Mouse (Mus musculus) small intestine, adult 2 months (tissue): ENCODE data around the gene Hdc. TPM values are rescaled to one million over a fixed set of nuclear protein-coding genes. Genes with fewer than 3 reads are reported as not detected.

Source experiments
- H3K27ac ChIP-seq: fragments of 200-500 bp; 2 replicates; pipeline ENCODE4 v1.5.1; 2012; ENCODE audit warnings: low read depth, low read length, control low read depth, inconsistent platforms; ENCODE audit not compliant: insufficient read depth
- H3K27me3 ChIP-seq: fragments of 200-500 bp; 2 replicates; pipeline ENCODE4 v1.6.1; 2012; ENCODE audit warnings: mild to moderate bottlenecking, moderate library complexity, low read length, inconsistent platforms; ENCODE audit not compliant: control insufficient read depth, insufficient read depth
- H3K36me3 ChIP-seq: fragments of 200-500 bp; 2 replicates; pipeline ENCODE4 v1.6.1; 2012; ENCODE audit warnings: mild to moderate bottlenecking, low read length, control low read depth, inconsistent platforms; ENCODE audit not compliant: control insufficient read depth, insufficient read depth
- H3K4me1 ChIP-seq: fragments of 200-500 bp; 2 replicates; pipeline ENCODE4 v1.6.1; 2012; ENCODE audit warnings: low read length, inconsistent platforms, mixed read lengths; ENCODE audit not compliant: control insufficient read depth, insufficient read depth, insufficient read length
- H3K4me3 ChIP-seq: fragments of 200-500 bp; 2 replicates; pipeline ENCODE4 v1.5.1; 2012; ENCODE audit warnings: low read depth, mild to moderate bottlenecking, control low read depth, inconsistent platforms, low read length, moderate library complexity
- CTCF ChIP-seq: fragments of 200-500 bp; IDR thresholded peaks from 2 replicates; pipeline ENCODE4 v1.5.1; 2012; ENCODE audit warnings: low read depth, mild to moderate bottlenecking, control low read depth, inconsistent platforms, low read length, moderate library complexity, mixed read lengths; ENCODE audit not compliant: insufficient replicate concordance, insufficient read length; ENCODE audit errors: extremely low read depth
- POLR2A ChIP-seq: fragments of 200-500 bp; IDR thresholded peaks from 2 replicates; pipeline ENCODE4 v1.6.1; 2012; ENCODE audit warnings: low read depth, mild to moderate bottlenecking, control low read depth, inconsistent platforms, low read length, moderate library complexity
- WGBS: fragments of 180-500 bp; shearing (Covaris S2); methylation state at CpG from one replicate; pipeline ENCODE4 v1.1.7; 2018; 5-methylcytosine and 5-hydroxymethylcytosine counted together
- polyA plus RNA-seq: library from polyadenylated mRNA; depleted of rRNA; stranded (reverse); fragments of >200 nt; gene quantifications from 2 replicates; pipeline ENCODE4 v1.2.3, GENCODE M21; 2012

Gene Hdc
- polyA plus RNA-seq, 1 experiment: 1.2 TPM

DNA sequence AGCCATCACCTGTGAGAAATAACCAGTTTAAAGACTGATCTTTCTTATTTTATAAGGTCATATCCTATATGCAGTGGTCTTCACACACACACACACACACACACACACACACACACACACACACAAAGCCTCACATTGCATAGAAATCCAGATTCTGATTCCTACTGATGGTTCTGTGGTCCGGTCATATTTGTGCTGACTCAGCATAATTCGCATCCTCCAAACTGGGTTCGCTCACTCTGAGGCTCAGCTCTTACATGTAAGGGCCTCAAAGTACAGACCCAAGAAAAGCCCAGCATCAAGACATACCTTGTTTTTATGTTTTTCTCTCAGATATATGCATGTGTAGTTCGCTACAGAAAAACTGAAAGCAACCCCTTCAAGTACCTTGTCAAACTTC lies 27.8 kb downstream of the Hdc start:
- TF ChIP-seq CTCF (no peak), POLR2A (no peak)
- Histone ChIP-seq H3K27me3 (no peaks in the 10 kb centered on the region), H3K36me3 (peaks cover 16% of the 10 kb centered on the region), H3K4me1 (no peaks in the 10 kb centered on the region), H3K27ac (no peak overlapping the region), H3K4me3 (no peak overlapping the region)
- 88% methylated on average over 4 of the region's 4 CpGs for WGBS

DNA sequence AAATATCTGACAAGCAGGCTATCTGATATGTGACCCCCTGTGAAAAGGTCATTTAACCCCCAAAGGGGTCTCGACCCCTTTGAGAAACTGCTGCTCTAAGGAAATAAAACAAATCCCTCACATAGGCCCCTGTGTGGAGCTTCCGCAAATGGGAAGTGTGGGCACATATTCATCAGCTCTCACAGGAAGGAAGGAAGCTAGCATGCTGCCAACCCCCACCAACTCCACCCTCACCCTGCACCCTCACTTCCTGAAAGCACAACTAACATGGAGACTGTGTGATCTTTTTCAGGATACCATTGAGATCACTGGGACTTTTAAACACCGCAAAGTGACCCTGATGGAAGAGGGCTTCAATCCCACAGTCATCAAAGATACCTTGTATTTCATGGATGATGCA lies 31.6 kb downstream of the Hdc start:
- TF ChIP-seq CTCF (no peak), POLR2A (no peak)
- Histone ChIP-seq H3K27me3 (no peaks in the 10 kb centered on the region), H3K36me3 (peaks cover 32% of the 10 kb centered on the region), H3K27ac (no peak overlapping the region), H3K4me1 (no peaks in the 10 kb centered on the region), H3K4me3 (no peak overlapping the region)
- 83% methylated on average over 3 of the region's 3 CpGs for WGBS

DNA sequence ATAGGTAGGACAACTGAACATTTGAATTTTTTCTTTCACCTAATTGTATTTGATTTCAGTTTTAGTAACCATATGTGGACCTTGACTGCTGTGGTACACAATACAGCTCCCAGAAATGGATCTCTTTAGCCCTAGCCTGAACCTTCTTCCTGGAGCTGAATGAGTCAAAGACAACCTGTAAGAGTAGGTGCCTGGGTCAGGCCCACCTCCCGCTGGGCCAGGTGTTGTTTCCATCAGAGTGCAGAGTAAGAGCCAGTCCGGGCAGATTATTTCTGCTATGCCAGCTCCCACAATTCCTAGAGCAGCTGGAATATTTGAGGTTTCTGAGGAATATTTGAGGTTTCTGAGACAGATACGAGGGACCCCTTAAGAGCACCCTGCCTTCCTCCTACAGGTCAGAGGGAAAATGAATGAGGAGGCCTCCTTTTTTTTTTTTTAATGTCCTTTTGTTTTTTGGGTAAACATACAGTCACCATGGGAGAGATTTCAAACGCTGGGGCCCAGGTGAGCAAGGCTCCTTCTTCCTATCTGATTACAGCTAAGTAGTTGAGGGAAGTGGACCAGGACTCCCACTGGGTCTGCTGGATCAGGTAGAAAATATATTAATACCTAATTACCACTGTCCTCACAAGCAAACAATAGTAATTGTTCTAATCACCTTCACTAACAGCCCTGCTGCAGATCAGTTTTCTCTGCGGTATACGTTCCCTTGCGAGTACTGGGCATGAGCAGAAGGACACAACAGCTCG lies 34.3 kb downstream of the Hdc start:
- Histone ChIP-seq H3K36me3 (peaks cover 36% of the 10 kb centered on the region), H3K27ac (no peak overlapping the region), H3K4me1 (no peaks in the 10 kb centered on the region), H3K4me3 (no peak overlapping the region), H3K27me3 (no peaks in the 10 kb centered on the region)
- TF ChIP-seq POLR2A (no peak), CTCF (no peak)
- 82% methylated on average over 8 of the region's 8 CpGs for WGBS

DNA sequence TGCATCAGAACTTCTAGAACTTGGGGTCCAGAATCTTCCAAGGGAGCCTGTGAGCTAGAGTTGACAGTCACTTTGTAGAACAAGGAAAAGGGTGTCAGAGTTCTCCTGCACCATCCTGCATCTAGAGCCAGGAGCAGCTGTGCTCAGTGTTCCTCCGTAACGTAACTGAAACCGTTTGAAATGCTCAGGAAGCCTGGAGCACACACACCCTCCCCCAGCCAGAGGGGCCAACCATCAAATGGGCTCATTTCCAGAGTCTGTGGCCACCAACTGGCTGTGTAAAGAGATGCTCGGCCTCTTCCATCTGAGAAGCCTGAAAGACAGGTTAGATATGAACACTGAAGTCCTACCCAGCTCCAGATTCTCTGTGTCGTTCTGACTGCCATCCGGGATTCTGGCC lies 35.1 kb downstream of the Hdc start:
- Histone ChIP-seq H3K27me3 (no peaks in the 10 kb centered on the region), H3K4me1 (no peaks in the 10 kb centered on the region), H3K36me3 (peaks cover 39% of the 10 kb centered on the region), H3K4me3 (no peak overlapping the region), H3K27ac (no peak overlapping the region)
- TF ChIP-seq POLR2A (no peak), CTCF (no peak)
- WGBS: 73% methylated on average over 6 of the region's 6 CpGs

DNA sequence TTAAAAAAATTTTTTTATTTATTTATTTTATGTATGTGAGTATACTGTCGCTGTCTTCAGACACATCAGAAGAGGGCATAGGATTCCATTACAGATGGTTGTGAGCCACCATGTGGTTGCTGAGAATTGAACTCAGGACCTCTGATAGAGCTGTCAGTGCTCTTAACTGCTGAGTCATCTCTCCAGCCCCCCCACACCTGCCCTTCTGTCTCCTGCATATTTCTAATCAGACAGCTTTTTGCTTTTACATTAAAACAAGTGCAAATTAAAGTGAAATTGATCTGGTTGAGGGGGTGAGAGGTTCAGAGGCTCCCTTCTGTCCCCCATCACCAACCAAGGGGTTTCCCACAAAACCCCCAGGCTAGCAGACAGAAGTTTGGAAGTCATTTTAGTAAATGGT lies 39.8 kb downstream of the Hdc start:
- peaks cover 20% of the 10 kb centered on the region for H3K36me3 ChIP-seq
- 88% methylated on average over 1 of the region's 1 CpGs for WGBS

DNA sequence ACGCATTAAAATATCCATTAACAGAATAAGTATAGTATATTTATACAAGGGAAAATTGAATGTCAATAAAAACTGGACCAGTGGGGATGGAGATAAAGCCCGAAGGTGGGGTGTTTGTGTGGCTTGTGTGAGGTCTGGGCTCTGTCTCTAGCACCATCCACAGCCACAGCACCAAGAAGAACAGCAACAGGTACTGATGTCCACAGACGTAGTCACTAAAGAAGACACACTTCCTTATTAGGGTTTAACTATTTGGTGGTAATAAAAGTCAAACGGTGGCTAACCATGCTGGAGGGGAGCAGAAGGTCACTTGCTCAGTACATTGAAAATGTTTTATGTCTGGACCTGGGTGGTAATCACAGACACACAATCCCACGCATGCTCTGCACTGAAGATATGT lies 41.7 kb downstream of the Hdc start:
- TF ChIP-seq CTCF: no peak
- no peak for TF ChIP-seq POLR2A
- H3K27ac ChIP-seq: no peak overlapping the region
- 58% methylated on average over 5 of the region's 5 CpGs for WGBS
- H3K4me1 ChIP-seq: peaks cover 19% of the 10 kb centered on the region
- no peaks in the 10 kb centered on the region for H3K27me3 ChIP-seq
- H3K36me3 ChIP-seq: peaks cover 15% of the 10 kb centered on the region
- H3K4me3 ChIP-seq: no peak overlapping the region

More for the DNA sequence above, 39.8 kb downstream of the Hdc start:
- TF ChIP-seq CTCF (no peak), POLR2A (no peak)
- Histone ChIP-seq H3K4me1 (peaks cover 4% of the 10 kb centered on the region; the same call in 1 of the 2 replicates), H3K27me3 (no peaks in the 10 kb centered on the region), H3K4me3 (no peak overlapping the region), H3K27ac (no peak overlapping the region)

DNA sequence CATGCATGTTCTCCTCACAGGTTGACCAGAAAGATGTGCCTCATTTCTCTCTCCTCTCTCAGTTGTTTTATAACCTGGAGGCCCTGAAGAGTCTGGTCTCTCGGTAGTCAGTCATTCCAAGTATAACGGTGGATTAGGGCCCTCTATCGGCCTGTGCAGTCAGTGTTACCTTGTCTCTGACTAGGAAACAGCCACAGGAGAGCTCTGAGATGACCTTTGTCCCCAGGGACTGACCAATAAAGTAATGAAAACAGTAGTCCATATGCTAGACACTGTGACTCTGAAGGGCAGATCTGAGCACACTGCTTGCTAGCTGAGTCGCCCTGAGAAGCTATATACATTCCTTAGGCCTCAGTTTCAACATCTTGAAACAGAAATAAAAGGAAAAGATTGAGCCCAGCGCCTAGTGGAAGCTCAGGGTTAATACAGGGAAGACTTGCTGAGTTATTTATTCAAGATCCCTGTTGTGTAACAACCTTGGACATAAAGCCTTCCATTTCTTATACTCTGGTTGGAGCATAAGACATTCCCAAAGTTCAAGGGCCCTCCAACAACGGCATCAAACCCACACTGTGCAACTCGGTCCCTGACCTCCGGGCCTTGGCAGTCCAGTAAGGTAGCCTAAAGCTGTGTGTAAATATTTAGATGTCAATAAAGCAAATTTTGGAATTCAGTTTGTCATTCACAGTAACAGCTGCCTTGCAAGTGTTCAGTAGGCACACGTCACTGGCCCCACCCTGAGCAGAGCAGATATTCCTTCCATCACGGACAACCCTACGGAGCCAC lies 43.5 kb downstream of the Hdc start:
- H3K36me3 ChIP-seq: peaks cover 10% of the 10 kb centered on the region
- H3K27me3 ChIP-seq: no peaks in the 10 kb centered on the region
- H3K27ac ChIP-seq: peak overlapping the region; percentile 30; the same call in 1 of the 2 replicates
- H3K4me3 ChIP-seq: no peak overlapping the region
- no peak for TF ChIP-seq POLR2A
- TF ChIP-seq CTCF: peak; percentile 42; the same call in 1 of the 2 replicates
- WGBS: 51% methylated on average over 11 of the region's 11 CpGs
- peaks cover 26% of the 10 kb centered on the region for H3K4me1 ChIP-seq
